Mouse (Mus musculus) cerebellum, adult 11-12 months (tissue): ENCODE results near the gene Tiam2.

ENCODE experiments used
- DNase-seq: peaks from one replicate; pipeline ENCODE4 v3.0.0; 2022

Tiam2 gene

DNA sequence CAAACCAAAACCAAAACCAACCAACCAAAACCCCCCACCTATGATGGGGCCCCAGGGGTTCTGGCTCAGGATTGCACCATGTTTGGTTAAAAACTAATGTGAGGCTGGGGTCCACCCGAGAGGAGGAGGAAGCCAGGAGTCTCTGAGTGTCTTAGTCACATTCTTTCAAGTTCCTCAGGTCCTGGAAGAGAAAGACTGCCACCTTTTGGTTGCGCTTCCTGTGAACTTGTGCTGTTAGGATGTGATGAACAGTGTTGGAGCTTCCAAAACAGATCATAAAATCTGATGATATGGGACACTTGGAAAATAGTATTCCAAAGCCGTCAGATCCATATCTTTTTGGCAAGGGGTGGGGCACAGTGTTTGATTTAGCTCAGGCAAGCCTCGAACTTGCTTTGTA is 174.6 kb downstream of the Tiam2 start:
- no peak for DNase-seq

DNA sequence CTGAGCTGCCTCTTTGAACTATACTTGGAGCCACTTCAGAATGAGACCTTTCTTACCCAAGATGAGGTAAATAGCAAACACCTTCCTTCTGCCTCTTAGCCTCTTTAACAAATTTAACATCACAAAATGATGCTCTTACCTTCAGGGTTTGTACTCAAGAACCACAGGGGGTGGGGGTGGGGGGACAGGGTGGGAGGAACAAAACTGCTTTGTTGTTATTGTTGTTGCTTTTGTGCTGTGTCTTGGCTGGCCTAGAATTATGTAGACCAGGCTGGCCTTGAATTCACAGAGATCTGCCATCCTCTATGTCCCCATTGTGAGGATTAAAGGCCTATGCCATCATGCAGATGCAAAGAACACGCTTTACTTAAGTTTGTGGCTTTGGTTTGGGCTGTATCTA is 179.3 kb downstream of the Tiam2 start:
- no peak for DNase-seq

DNA sequence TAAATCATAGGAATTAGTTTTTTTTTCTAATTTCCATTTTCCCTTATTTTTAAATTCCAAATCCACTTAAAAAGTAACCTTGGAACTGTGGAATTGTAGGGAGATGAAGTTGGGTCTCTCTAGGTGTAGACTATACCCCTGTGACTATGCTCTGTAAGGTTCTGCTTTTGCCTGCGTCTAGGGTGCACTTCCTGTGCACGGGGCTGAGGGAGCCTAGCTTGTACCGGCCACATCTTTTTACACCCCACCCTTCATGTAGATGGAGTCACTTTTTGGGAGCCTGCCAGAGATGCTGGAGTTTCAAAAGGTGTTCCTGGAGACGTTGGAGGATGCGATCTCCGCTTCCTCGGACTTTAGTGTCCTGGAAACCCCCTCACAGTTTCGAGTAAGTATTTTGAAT is 180.1 kb downstream of the Tiam2 start:
- DNase-seq = no peak

DNA sequence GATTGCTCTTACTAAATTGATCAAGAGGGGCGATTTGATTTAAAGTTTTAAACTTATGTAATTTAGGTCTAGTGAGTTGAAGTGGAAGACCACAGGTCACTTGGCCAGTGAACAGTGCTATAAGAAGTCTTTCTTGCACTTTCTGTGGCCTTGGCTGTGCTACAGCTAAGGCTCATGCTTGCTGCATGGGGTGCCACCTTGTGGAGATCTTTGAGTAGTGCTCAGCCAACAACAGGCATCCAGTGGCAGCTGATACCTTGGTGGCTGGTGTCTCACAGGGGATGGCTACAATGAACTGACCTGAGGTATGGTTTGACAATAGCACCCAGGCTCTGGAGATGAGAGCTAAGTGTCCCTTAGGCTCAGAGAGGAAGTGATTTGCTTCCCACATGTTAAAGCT is 183.5 kb downstream of the Tiam2 start:
- peak; percentile 34 for DNase-seq

DNA sequence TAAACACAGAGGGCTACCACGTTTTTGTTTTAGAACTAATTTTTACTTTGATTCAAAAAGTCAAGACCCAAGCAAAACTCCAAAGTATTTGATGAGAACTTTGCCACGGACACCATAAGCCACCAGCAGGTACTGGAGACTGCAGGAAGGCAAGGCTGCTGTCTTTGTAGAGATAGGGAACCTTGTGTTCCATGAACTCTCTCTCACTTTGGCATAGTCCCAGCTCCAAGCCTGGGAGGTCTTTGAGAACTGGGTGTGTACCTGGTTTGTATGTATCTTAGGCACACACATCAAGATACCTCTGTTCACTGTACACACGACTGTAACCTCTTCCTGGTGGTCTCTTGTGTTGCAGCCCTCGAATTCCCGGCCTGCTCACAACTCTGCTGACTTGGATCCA is 187.9 kb downstream of the Tiam2 start:
- DNase-seq = no peak

DNA sequence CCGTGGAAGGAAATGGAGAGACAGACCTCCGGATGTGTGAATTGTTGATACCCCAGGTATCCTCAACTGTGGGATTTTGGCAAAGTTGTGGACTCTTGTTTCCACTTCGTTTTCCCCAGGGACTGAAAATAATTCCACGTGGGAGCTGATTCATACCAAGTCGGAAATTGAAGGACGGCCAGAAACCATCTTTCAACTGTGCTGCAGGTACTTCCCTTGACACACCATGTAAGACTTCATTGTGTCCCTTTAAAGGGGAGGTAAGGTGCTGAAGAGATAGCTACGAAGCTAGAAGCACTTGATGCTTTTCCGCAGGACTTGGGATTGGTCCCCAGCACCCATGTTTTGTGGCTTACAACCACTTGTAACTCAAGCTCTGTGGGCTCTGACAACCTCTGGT is 189.5 kb downstream of the Tiam2 start:
- no peak for DNase-seq

DNA sequence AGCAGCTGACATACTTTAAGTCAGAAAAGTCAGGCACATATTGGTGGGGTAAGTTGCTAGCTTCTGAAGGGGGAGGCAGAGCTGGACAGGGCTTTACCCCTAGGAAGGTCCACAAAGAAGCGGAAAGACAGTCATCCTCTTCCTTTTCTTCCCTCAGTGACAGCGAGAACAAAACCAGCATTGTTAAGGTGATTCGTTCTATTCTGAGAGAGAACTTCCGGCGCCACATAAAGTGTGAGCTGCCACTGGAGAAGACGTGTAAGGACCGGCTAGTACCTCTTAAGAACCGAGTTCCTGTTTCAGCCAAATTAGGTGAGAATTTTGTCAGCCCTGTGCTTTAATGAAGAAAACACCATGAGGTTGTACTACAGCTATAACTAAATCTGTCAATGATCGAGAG is 190.0 kb downstream of the Tiam2 start:
- no peak for DNase-seq

DNA sequence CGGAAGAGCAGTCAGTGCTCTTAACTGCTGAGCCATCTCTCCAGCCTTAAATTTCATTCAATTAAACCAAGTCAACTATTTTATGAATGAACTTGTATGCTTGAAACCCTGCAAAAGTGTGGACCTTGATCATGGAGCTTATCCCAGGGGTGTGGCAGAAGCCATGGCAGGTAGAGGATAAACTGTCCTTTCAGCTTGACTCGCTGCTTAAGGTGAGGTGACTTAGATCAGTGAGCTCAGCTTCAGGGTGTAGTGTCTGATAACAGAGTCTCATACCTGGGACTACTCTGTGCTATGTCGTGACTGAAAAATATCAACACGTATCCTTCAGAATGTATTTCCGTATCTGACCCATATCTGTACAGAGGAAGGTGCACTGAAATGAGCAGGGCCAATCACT is 194.0 kb downstream of the Tiam2 start:
- DNase-seq = no peak

DNA sequence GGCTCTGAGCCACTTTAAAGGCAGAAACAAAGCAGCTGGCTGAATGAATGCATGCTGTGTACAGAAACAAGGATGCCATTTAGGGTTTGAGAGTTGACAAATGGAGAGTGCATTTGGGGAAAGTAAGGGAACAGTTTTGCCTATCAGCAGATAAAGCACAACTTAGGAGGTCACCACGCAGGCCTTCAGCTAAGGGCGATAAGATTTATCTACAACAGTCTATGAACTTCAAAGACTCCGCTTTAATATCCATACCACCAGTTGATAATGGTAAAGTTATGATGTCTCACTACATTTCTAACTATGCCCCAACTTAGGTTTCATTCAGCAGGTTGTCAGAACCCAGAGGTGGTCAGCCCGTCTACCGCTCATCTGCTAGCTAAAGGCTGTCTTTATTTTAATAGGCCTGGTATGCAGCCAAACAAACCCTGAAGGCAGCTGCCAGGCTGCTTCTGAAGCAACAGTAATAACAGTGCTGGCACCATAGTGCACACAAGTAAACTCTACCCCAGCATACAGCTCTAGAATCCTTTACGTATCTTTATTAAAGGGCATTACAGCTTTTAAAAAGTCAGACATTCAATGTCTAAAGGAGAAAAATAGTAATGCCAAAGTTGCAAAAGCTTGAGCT is 201.6 kb downstream of the Tiam2 start:
- DNase-seq = no peak

DNA sequence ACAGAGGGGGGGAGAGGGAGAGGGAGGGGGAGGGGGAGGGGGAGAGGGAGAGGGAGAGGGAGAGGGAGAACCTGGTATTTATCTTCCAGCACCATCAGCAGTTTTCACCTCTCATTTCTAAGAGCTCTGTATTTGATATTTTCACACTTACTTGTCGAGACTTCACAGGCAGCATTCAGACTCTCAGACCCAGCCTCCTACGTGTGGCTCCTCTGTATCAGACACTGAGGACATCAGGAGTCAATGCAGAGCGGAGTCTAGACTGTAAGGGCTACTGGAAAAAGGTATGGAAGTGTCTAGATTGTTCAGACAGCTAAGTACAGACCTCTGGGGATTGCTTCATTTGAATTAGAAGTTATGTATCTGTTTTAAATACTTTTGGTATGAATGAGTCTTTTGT is 203.2 kb downstream of the Tiam2 start:
- no peak for DNase-seq

DNA sequence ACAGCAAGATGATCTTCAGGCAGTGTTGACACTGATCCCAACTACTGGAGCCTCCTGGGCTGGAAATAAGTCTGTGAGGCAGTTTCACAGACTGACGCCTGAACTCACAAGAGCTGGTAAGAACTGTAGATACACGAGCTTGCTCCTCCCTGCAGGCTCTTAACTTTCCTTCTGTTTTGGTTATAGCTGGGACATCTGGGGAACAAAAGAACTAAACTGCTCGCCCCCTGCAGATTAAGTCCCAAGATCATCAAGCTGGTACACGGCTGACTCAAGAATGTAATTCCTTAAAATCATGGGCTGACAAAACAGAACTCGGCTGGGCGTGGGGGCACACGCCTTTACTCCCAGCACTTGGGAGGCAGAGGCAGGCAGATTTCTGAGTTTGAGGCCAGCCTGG is 204.2 kb downstream of the Tiam2 start:
- DNase-seq = no peak

DNA sequence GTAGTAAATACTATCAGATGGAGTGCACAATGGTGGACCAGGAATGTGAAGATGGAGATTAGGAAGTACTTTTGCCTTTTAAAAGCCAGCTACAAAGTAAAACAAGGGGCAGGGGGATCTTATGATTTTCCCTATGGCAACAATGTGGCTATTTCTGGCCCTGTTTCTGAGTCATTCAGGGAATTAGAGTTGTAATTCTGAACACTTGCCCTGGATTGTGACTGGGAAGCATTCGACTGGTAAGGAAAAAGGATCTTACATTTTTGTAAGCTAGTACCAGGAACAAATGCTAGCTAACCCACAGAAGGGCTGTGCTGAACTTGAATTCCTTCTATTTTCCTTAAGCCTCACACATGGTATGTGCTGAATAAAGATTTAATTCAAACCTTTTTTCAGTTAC is 205.3 kb downstream of the Tiam2 start:
- no peak for DNase-seq

DNA sequence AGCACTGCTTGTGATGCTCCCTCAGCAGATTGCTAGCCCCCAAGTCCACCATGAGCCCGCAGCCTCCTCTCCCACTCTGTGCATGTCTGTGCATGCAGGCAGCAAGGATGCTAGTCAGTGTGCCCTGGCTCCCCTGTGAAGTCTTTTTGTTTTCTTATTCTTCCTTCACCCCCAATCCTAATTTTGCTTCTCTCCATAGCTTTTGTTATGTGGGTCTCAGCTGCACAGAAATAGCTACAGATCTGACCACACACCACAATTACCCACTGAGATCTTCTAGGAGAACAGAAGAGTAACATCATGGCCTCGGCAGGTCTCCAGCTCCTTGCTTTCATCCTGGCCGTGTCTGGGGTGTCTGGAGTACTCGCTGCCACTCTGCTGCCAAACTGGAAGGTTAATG is 205.9 kb downstream of the Tiam2 start, which contains the start of gene Cldn20:
Gene Cldn20 (plus strand): TSS at position 301 of the 400 bp plus-strand sequence.
- DNase-seq = no peak

DNA sequence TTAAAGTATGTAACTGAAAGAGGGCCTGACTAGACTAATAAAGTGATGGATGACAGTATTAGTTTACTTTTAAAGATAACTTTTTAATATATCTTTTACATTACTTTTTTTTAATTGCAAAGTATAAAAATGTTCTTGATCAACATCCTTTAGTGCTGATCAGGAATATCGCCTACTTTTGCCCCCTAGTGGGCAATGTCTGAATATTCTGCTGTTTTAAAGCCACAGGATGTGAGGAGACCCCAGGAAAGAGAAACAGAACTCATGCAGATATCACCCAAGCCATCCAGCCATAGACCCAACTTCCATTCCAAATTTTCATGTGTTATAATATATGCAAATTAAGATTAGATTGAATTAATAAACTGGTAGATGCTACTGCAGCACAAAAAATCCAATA is 207.1 kb downstream of the Tiam2 start:
- DNase-seq = no peak

DNA sequence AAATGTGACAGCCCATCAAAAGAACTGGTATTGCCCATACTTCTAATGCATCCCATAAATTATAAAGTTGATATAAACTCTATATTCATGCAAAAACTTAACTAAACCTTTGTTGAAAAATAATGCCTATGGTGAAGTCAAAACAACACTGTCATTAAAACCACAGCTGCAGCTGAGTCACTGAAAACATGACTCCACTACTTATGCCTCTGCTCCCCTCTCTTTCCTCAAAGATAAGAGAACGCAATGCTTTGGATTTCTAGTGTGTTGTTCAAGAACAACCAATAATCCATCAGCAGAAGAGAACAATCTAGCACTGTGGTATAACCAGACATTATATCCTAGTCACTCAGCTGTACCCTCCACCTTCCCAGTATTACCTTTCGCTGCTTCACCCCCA is 213.9 kb downstream of the Tiam2 start:
- no peak for DNase-seq

DNA sequence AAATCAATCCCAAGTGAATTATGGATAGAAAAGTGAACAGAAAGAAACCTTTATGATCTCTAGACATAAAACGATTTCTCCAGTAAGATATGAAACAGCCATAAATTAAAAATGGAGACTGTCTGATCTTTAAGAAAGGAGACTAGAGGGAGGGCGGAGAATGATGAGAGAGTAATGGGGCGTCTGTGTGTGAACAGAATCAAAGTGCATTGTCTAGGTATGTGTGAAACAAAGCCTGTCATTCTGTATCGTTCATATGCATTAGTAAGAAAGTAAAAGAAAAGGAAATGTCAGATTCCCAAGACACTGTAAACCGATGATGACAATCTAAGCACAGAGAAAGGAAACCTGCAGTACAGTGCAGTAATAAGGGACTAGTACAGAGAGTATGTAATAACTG is 214.7 kb downstream of the Tiam2 start:
- DNase-seq = no peak

DNA sequence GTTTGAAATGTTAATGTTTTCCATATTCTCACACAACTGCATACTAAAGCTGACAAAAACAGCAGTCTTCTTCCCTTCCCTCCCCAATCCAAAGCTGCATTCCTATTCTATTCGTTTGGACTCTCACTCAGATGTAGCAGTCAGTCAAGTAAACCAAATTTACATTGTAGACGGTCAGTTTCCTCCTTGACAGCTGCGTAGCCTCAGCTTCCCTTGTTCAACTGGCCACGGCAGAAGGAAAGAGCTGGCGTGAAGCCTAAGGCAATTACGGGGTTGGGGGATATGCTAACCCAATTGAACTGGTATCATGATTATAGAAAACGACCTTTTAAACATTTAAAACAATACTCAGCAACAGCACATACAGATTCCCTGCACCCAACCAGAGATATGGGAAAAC is 221.4 kb downstream of the Tiam2 start:
- no peak for DNase-seq

DNA sequence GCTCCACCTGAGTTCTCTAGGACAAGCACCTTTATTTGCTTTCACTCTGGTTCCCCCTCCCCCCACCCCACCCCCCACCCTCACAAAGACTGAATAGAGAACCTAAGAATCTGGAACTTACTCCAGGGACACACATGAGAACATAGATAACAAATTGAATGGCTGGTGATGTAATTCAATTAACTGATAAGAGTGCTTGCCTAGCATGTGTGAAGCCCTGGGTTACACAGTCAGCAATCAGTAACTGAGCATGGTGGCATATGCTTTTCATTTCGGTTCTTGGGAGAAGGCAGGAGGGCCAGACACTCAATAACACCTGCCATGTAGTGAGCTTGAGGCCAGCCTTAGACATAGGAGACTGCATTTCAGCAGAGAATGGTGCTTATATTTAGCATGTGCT is 229.9 kb downstream of the Tiam2 start:
- DNase-seq = peak; percentile 12

DNA sequence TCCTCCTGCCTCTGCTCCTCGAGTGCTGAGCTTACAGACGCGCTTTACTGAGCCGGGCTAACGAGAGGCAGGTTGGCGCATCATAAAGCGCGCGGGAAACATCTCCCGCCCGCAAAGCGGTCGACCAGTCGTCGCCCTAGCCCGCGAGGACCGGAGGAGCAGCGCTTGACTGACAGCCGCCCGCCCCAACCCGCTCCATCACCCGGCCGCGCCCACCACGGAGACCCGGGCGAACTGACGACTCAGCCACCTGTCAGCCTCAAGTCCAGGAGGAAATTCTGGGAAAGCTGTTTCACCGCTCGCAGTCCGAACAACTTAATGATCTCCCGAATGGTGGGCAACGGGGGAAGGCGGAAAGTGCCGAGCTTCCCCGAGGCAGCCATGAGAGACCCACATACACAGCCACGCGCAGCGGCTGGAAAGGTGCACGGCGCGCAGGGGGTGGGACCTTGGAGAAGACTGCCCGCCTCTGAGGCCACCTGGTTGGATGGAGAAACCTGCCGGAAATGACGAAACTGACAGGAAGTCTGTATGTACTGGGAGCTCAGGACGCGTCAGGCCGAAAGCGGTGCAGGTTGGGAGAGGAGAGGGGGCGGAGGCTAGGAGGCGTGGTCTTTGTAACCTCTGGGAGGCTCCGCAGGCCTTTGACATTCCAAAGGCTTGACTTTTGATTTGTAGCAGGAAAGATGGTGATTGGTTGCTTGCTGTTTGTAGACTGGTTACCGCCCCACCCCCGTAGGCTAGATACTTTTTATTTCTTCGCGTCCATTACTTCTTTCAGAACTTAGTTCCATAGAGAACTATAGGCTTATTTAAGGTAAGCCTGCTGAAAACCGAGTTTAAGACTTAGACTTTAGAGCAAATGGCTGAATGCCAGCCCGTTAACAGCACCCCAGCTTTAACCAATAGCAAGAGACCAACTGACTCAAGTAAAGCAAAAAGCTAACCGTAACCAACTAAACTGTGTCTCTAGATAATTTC is 231.2 kb downstream of the Tiam2 start, which contains the start of gene Tfb1m:
Gene Tfb1m (minus strand): TSS at position 451 of the 981 bp plus-strand sequence.
- DNase-seq = peak; percentile 98

DNA sequence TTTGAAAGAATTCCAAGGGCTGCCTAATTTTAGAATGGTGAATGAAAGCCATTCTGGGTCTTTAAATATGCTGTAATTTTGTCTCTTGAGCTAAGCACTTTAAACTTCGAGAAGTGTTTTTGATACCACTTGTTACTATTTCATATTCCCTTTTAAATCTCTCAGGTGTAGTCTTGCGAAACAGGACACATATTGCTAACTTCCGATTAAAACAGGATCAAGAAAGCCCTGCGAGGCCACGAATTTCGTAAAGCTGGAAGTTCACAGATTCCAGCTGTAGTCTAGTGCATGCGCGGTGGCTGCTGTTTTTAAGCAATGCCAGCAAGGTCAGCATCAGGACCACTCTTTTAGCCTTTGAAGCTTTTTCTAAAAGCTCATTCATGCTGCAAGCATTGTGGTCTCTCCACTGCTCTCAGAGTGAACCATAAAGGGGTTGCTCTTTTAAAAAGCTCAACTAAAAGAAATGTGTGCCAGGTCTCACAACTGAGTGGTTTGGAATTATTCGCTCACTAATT is 232.0 kb downstream of the Tiam2 start:
- peak; percentile 26 for DNase-seq

DNA sequence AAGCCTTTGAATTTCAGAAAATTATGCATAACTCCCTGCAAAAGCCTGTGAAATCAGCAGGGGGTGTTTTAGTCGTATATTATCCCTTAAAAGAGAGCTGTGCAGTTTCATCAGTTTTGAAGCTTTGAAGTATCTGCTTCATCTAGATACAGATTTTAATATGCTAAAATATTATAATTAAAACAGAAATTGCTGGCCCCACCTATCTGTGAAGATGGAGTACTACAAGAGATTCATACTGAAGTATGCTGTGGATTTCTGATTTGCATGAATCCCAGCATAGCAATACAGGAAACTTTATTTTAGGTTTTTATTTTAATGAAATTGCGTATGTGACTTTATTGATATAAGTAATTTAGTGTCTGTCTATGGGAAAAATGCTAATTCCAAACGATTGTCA is 234.2 kb downstream of the Tiam2 start:
- no peak for DNase-seq

DNA sequence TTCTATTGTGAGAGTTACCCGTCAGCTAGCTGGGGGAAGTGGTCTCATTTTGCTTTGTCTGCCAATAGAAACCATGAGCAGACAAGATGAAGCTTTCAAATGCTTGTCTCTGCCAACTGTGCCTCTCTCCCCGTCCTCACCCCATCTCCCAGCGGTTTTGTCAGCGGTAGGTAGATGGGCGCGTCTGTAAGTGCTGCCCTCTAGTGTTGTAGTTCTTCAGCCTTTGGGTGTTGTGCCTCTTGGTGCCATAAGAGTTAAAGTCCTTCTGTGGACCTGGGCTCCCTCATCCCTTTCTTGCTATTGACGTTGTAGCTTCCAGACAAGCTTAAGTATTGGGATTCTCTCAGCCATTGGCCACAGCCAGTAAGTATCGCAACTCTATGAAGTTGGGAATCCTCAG is 236.0 kb downstream of the Tiam2 start:
- DNase-seq = no peak

DNA sequence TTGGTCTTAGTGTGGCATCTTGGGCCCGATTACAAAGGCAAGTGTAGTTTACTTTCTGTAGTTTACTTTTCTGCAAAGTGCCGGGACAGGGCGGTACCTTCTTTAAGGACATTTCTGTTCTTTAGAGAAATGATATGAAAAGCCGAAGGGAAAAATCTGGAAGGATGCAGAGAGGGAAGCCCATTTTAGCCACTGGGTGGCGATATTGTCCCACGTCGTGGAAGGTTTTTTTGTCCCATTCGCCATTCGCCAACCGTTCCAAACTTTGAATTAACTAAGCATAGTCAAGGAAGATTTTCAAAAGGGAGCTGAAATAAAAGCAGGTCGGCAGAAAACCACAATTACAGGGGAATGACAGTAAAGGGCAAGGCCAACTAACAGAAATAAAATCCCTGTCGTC is 244.5 kb downstream of the Tiam2 start:
- DNase-seq = peak; percentile 16
